Mouse (Mus musculus): ENCODE results near the gene Itpr2. TPM values are rescaled to one million over a fixed set of nuclear protein-coding genes. Genes with fewer than 3 reads are reported as not detected.

Gene Itpr2
- polyA plus RNA-seq, 1 experiment, result 10.5 TPM

GRCm38 (mm10) chr6:146337237-146337636 is 164.8 kb downstream of the Itpr2 start:
- TF ChIP-seq CTCF (IDR thresholded peaks at IDR 0.05; ENCODE audit: extremely low read depth, insufficient read length, insufficient replicate concordance, low read depth, low read length) (no peak), POLR2A (IDR thresholded peaks at IDR 0.05; ENCODE audit: low read depth, low read length) (no peak)
- no peak overlapping the region for H3K27ac ChIP-seq (ENCODE audit: insufficient read depth, low read depth, low read length)
- no peaks in the 10 kb centered on the region for H3K36me3 ChIP-seq (ENCODE audit: control insufficient read depth, insufficient read depth, low read length)
- peaks cover 5% of the 10 kb centered on the region; the same call in 1 of the 2 replicates for H3K4me1 ChIP-seq (ENCODE audit: control insufficient read depth, insufficient read depth, insufficient read length, low read length)
- no peak overlapping the region for H3K4me3 ChIP-seq (ENCODE audit: low read depth, low read length)
- WGBS, result 77% methylated on average over 7 of the region's 7 CpGs
- H3K27me3 ChIP-seq (ENCODE audit: control insufficient read depth, insufficient read depth, low read length), result no peaks in the 10 kb centered on the region

GRCm38 (mm10) chr6:146335191-146335590 is 166.8 kb downstream of the Itpr2 start:
- no peak overlapping the region for H3K27ac ChIP-seq (ENCODE audit: insufficient read depth, low read depth, low read length)
- 93% methylated on average over 9 of the region's 9 CpGs for WGBS
- H3K27me3 ChIP-seq (ENCODE audit: control insufficient read depth, insufficient read depth, low read length), result no peaks in the 10 kb centered on the region
- H3K4me1 ChIP-seq (ENCODE audit: control insufficient read depth, insufficient read depth, insufficient read length, low read length), result peaks cover 5% of the 10 kb centered on the region; the same call in 1 of the 2 replicates
- no peak for TF ChIP-seq CTCF (IDR thresholded peaks at IDR 0.05; ENCODE audit: extremely low read depth, insufficient read length, insufficient replicate concordance, low read depth, low read length)
- no peak for TF ChIP-seq POLR2A (IDR thresholded peaks at IDR 0.05; ENCODE audit: low read depth, low read length)
- H3K36me3 ChIP-seq (ENCODE audit: control insufficient read depth, insufficient read depth, low read length), result no peaks in the 10 kb centered on the region
- H3K4me3 ChIP-seq (ENCODE audit: low read depth, low read length), result no peak overlapping the region

- Histone ChIP-seq H3K27ac (ENCODE audit: insufficient read depth, low read depth, low read length) (no peak overlapping the region), H3K36me3 (ENCODE audit: control insufficient read depth, insufficient read depth, low read length) (no peaks in the 10 kb centered on the region), H3K27me3 (ENCODE audit: control insufficient read depth, insufficient read depth, low read length) (no peaks in the 10 kb centered on the region), H3K4me3 (ENCODE audit: low read depth, low read length) (no peak overlapping the region), H3K4me1 (ENCODE audit: control insufficient read depth, insufficient read depth, insufficient read length, low read length) (peaks cover 5% of the 10 kb centered on the region; the same call in 1 of the 2 replicates)
- WGBS, result 60% methylated on average over 3 of the region's 3 CpGs
- TF ChIP-seq POLR2A (IDR thresholded peaks at IDR 0.05; ENCODE audit: low read depth, low read length) (no peak), CTCF (IDR thresholded peaks at IDR 0.05; ENCODE audit: extremely low read depth, insufficient read length, insufficient replicate concordance, low read depth, low read length) (no peak)
These were observed 168.5 kb downstream of the Itpr2 start for GRCm38 (mm10) chr6:146333506-146333905.

DNA sequence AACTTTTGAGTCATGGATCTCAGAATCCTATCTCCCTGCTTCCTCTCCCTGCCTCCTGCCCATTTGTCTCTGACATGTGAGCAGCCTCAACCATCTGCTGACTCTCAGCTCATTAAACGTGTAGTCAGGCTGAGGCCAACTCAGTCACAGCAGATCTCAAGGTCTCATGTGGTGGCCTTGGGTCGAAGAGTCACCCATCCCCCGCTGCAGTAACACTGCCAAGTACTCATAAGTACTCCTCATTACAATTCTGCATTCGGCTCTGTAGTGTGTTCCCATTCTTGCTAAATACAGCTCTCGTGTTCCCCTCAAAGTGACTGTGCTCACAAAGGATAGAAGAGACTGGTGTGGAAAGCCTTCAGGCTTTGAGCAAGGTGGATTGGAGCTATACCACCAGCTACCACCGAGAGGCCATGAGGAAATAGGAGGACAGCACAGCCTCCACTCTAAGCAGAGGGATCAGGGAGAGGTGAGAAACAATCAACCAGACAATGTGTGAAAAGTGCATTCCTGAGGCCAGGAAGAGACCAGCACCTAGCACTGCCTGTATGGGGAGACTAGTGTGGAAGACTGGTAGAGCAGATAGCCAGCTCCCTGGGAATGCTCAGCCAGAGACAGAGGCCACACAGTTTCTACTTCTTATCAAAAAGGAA is 170.9 kb downstream of the Itpr2 start:
- peaks cover 5% of the 10 kb centered on the region; the same call in 1 of the 2 replicates for H3K4me1 ChIP-seq (ENCODE audit: control insufficient read depth, insufficient read depth, insufficient read length, low read length)
- TF ChIP-seq POLR2A (IDR thresholded peaks at IDR 0.05; ENCODE audit: low read depth, low read length) (no peak), CTCF (IDR thresholded peaks at IDR 0.05; ENCODE audit: extremely low read depth, insufficient read length, insufficient replicate concordance, low read depth, low read length) (no peak)
- H3K27me3 ChIP-seq (ENCODE audit: control insufficient read depth, insufficient read depth, low read length), result no peaks in the 10 kb centered on the region
- 65% methylated on average over 6 of the region's 6 CpGs for WGBS
- H3K4me3 ChIP-seq (ENCODE audit: low read depth, low read length), result no peak overlapping the region
- no peaks in the 10 kb centered on the region for H3K36me3 ChIP-seq (ENCODE audit: control insufficient read depth, insufficient read depth, low read length)
- no peak overlapping the region for H3K27ac ChIP-seq (ENCODE audit: insufficient read depth, low read depth, low read length)

DNA sequence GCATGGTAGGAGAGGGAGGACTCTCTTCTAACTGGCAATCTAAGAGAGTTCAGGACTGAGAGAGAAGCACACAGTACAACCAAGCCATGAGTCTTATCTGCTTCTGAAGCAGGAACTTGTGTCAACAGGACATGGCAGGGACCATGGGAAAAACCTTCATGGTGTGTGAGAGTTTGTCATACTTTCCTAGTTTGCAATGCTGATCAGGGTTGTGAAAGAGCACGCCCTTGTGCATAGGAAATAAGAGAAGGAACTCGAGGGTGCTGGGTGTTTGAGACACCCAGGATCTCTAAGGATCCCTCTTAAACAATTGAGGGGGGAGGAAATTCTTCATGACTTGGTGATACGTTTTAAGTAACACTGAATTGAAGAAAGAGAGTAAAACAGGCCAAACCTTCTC is 172.9 kb downstream of the Itpr2 start:
- peaks cover 5% of the 10 kb centered on the region; the same call in 1 of the 2 replicates for H3K4me1 ChIP-seq (ENCODE audit: control insufficient read depth, insufficient read depth, insufficient read length, low read length)
- 83% methylated on average over 3 of the region's 3 CpGs for WGBS
- no peak overlapping the region for H3K4me3 ChIP-seq (ENCODE audit: low read depth, low read length)
- no peak overlapping the region for H3K27ac ChIP-seq (ENCODE audit: insufficient read depth, low read depth, low read length)
- H3K36me3 ChIP-seq (ENCODE audit: control insufficient read depth, insufficient read depth, low read length), result no peaks in the 10 kb centered on the region
- TF ChIP-seq POLR2A (IDR thresholded peaks at IDR 0.05; ENCODE audit: low read depth, low read length) (no peak), CTCF (IDR thresholded peaks at IDR 0.05; ENCODE audit: extremely low read depth, insufficient read length, insufficient replicate concordance, low read depth, low read length) (no peak)
- no peaks in the 10 kb centered on the region for H3K27me3 ChIP-seq (ENCODE audit: control insufficient read depth, insufficient read depth, low read length)

DNA sequence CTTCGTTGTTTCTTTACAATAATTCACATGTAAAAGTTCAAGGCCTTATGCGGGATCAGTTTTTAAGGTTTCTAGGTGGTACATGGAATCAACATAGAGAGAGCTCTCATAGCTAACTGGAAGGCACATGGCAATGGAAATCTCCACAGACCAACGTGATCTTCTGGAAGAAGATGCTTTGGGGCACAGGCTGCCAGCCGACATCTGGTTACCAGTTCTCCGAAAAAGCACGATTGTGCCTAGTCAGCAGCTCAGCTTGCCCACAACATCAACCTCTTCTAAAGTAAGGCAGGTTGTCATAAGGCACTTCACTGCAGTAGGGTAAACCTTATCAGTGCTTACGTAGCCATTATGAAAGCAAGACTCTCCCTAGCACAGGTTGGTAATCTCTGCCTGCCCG is 175.4 kb downstream of the Itpr2 start:
- Histone ChIP-seq H3K36me3 (ENCODE audit: control insufficient read depth, insufficient read depth, low read length) (no peaks in the 10 kb centered on the region; the same call in 1 of the 2 replicates), H3K4me1 (ENCODE audit: control insufficient read depth, insufficient read depth, insufficient read length, low read length) (no peaks in the 10 kb centered on the region), H3K27ac (ENCODE audit: insufficient read depth, low read depth, low read length) (no peak overlapping the region), H3K27me3 (ENCODE audit: control insufficient read depth, insufficient read depth, low read length) (no peaks in the 10 kb centered on the region), H3K4me3 (ENCODE audit: low read depth, low read length) (no peak overlapping the region)
- WGBS, result 94% methylated on average over 8 of the region's 8 CpGs
- TF ChIP-seq POLR2A (IDR thresholded peaks at IDR 0.05; ENCODE audit: low read depth, low read length) (no peak), CTCF (IDR thresholded peaks at IDR 0.05; ENCODE audit: extremely low read depth, insufficient read length, insufficient replicate concordance, low read depth, low read length) (no peak)

- WGBS, result 75% methylated on average over 19 of the region's 19 CpGs
- TF ChIP-seq POLR2A (IDR thresholded peaks at IDR 0.05; ENCODE audit: low read depth, low read length), result no peak
- TF ChIP-seq CTCF (IDR thresholded peaks at IDR 0.05; ENCODE audit: extremely low read depth, insufficient read length, insufficient replicate concordance, low read depth, low read length), result no peak
- H3K4me1 ChIP-seq (ENCODE audit: control insufficient read depth, insufficient read depth, insufficient read length, low read length), result no peaks in the 10 kb centered on the region
These were observed 177.3 kb downstream of the Itpr2 start for GRCm38 (mm10) chr6:146324541-146325204.

More at GRCm38 (mm10) chr6:146324541-146325204, 177.3 kb downstream of the Itpr2 start:
- no peak overlapping the region for H3K4me3 ChIP-seq (ENCODE audit: low read depth, low read length)
- no peaks in the 10 kb centered on the region; the same call in 1 of the 2 replicates for H3K36me3 ChIP-seq (ENCODE audit: control insufficient read depth, insufficient read depth, low read length)
- H3K27ac ChIP-seq (ENCODE audit: insufficient read depth, low read depth, low read length), result no peak overlapping the region
- no peaks in the 10 kb centered on the region for H3K27me3 ChIP-seq (ENCODE audit: control insufficient read depth, insufficient read depth, low read length)
